Mouse (Mus musculus): ENCODE measurements around the gene Map3k19. TPM values are rescaled to one million over a fixed set of nuclear protein-coding genes. Genes with fewer than 3 reads are reported as not detected.

Gene Map3k19
- polyA plus RNA-seq, 1 experiment from 2014 or later, result not detected

- Histone ChIP-seq H3K27ac (no peak overlapping the region), H3K9ac (no peak overlapping the region), H3K4me2 (replicated peaks) (no peak overlapping the region), H3K36me3 (no peaks in the 10 kb centered on the region; the same call in 1 of the 2 replicates), H3K4me1 (replicated peaks) (no peaks in the 10 kb centered on the region), H3K9me3 (no peaks in the 10 kb centered on the region), H3K4me3 (replicated peaks) (no peak overlapping the region), H3K27me3 (replicated peaks) (no peaks in the 10 kb centered on the region)
- no peak for ATAC-seq
- 94% methylated on average over 1 of the region's 1 CpGs for WGBS
Observed at GRCm38 (mm10) chr1:127793459-127793858, 61.4 kb downstream of the Map3k19 start.

- Histone ChIP-seq H3K9me3 (no peaks in the 10 kb centered on the region), H3K4me1 (replicated peaks) (0 out of 2 replicates have a peak, but pooled peaks cover 2% of the 10 kb centered on the region), H3K4me2 (replicated peaks) (no peak overlapping the region), H3K36me3 (no peaks in the 10 kb centered on the region), H3K27ac (no peak overlapping the region), H3K4me3 (replicated peaks) (no peak overlapping the region), H3K9ac (no peak overlapping the region), H3K27me3 (replicated peaks) (no peaks in the 10 kb centered on the region)
- no peak for ATAC-seq
- WGBS, result 86% methylated on average over 6 of the region's 6 CpGs
Observed at GRCm38 (mm10) chr1:127788943-127789342, 65.9 kb downstream of the Map3k19 start.

DNA sequence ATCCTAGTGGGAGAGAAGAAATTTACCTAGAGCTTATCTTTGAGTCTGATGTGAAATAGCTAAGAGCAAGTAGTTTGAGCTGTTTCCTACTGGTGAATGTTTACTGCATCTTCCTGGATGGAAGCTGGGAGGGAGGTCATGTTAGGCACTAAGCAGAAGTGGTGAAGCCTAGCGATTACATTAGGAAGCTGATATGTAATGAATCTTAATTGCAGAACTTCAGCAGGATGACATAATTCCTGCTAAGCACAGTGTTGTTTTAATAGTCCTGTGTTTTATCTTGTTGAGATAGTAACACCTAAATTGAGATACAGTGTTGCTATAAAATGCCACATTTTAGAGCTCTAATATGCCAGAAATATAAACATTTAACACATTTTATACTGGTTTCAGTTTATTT lies 68.9 kb downstream of the Map3k19 start:
- 43% methylated on average over 1 of the region's 1 CpGs for WGBS
- Histone ChIP-seq H3K9ac (no peak overlapping the region), H3K4me2 (replicated peaks) (no peak overlapping the region), H3K4me1 (replicated peaks) (0 out of 2 replicates have a peak, but pooled peaks cover 2% of the 10 kb centered on the region), H3K27me3 (replicated peaks) (no peaks in the 10 kb centered on the region), H3K4me3 (replicated peaks) (no peak overlapping the region), H3K36me3 (no peaks in the 10 kb centered on the region), H3K27ac (no peak overlapping the region), H3K9me3 (no peaks in the 10 kb centered on the region)
- no peak for ATAC-seq

DNA sequence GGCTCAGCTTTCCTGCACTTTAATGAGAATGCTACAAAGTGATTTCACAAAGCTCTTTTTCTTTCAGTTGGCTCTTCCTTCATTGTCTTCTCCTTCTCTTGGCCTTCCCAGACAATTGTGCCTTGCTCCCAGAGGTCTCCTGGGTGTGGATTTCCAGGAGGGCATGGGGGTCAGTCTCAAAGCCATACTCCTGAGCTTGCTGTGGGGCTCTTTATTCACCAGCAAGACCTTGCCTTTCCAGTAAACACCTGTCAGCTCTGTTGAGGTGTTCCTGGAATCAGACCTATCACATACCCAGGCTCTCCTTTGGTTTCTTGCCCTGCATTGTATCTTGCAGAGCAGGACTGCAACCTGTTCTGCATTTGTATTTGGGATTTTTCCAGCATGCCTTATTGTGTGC lies 71.0 kb downstream of the Map3k19 start:
- Histone ChIP-seq H3K4me2 (replicated peaks) (no peak overlapping the region), H3K36me3 (no peaks in the 10 kb centered on the region), H3K27ac (no peak overlapping the region)

DNA sequence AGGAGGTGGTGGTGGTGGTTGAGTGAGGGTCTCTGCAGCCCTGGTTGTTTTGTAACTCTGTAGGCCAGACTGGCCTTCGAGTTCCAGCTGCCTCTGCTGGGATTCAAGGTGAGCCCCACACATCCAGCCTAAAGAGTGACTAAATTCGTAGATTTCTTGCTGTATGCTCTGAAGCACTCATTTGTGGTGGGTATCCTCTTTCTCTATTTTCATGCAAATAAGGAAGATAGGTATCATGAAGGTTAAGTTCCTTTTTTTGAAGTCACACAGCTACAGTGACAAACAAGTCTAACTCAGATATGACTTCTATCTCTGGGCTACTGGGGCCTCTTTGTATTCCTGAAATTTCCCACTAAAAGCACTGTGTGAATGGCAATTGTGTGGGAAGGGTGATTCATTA lies 74.0 kb downstream of the Map3k19 start:
- Histone ChIP-seq H3K4me2 (replicated peaks) (no peak overlapping the region), H3K4me1 (replicated peaks) (no peaks in the 10 kb centered on the region), H3K36me3 (no peaks in the 10 kb centered on the region), H3K4me3 (replicated peaks) (no peak overlapping the region), H3K9ac (no peak overlapping the region), H3K9me3 (no peaks in the 10 kb centered on the region), H3K27ac (no peak overlapping the region), H3K27me3 (replicated peaks) (no peaks in the 10 kb centered on the region)
- no peak for ATAC-seq
- 76% methylated on average over 2 of the region's 2 CpGs for WGBS

More for the DNA sequence above, 71.0 kb downstream of the Map3k19 start:
- no peak for ATAC-seq
- Histone ChIP-seq H3K9ac (no peak overlapping the region), H3K9me3 (no peaks in the 10 kb centered on the region), H3K27me3 (replicated peaks) (no peaks in the 10 kb centered on the region), H3K4me3 (replicated peaks) (no peak overlapping the region), H3K4me1 (replicated peaks) (0 out of 2 replicates have a peak, but pooled peaks cover 2% of the 10 kb centered on the region)

GRCm38 (mm10) chr1:127780142-127780541 lies 74.7 kb downstream of the Map3k19 start:
- 26% methylated on average over 3 of the region's 3 CpGs for WGBS
- no peaks in the 10 kb centered on the region for H3K36me3 ChIP-seq

GRCm38 (mm10) chr1:127778611-127779010 lies 76.2 kb downstream of the Map3k19 start:
- Histone ChIP-seq H3K9ac (no peak overlapping the region), H3K4me2 (replicated peaks) (no peak overlapping the region), H3K27me3 (replicated peaks) (no peaks in the 10 kb centered on the region), H3K36me3 (no peaks in the 10 kb centered on the region), H3K9me3 (no peaks in the 10 kb centered on the region), H3K4me1 (replicated peaks) (no peaks in the 10 kb centered on the region), H3K27ac (no peak overlapping the region), H3K4me3 (replicated peaks) (no peak overlapping the region)
- 89% methylated on average over 3 of the region's 3 CpGs for WGBS
- no peak for ATAC-seq

More at GRCm38 (mm10) chr1:127780142-127780541, 74.7 kb downstream of the Map3k19 start:
- Histone ChIP-seq H3K4me3 (replicated peaks) (no peak overlapping the region), H3K4me2 (replicated peaks) (no peak overlapping the region), H3K27me3 (replicated peaks) (no peaks in the 10 kb centered on the region), H3K4me1 (replicated peaks) (no peaks in the 10 kb centered on the region), H3K27ac (no peak overlapping the region), H3K9me3 (no peaks in the 10 kb centered on the region), H3K9ac (no peak overlapping the region)
- no peak for ATAC-seq

DNA sequence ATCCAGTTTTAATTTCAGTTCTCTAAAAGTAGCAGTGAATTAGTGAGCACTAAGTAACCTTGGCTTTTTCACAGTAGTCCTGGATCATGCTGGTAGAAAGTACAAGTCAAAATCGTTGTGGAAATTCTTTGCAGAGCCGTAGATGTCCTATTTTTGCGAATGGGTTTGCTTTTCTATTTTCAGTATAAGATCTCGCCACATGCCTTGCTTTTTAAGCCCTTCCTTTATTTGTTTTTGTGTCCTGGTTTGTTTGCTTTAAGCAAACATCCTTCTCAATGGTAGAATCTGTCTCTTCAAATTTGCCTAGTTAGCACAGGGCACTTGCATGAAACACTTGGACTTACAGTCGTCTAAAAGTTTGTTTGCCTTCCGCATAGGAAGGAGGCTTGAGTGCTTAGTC lies 78.6 kb downstream of the Map3k19 start:
- 40% methylated on average over 6 of the region's 6 CpGs for WGBS
- Histone ChIP-seq H3K36me3 (no peaks in the 10 kb centered on the region), H3K27me3 (replicated peaks) (no peaks in the 10 kb centered on the region), H3K9me3 (no peaks in the 10 kb centered on the region), H3K4me1 (replicated peaks) (no peaks in the 10 kb centered on the region), H3K9ac (no peak overlapping the region), H3K4me3 (replicated peaks) (no peak overlapping the region; the same call in 1 of the 2 replicates), H3K4me2 (replicated peaks) (peak overlapping the region; percentile 35), H3K27ac (no peak overlapping the region)
- no peak for ATAC-seq

- whole genome bisulfite sequencing, result 6% methylated on average over 10 of the region's 10 CpGs
- peak overlapping the region; percentile 59 for H3K4me2 ChIP-seq (replicated peaks)
Observed at GRCm38 (mm10) chr1:127775206-127775720, 79.6 kb downstream of the Map3k19 start.

GRCm38 (mm10) chr1:127774501-127774880 lies 80.3 kb downstream of the Map3k19 start:
- H3K9me3 ChIP-seq, result no peaks in the 10 kb centered on the region
- H3K4me2 ChIP-seq (replicated peaks), result peak overlapping the region; percentile 59
- H3K4me3 ChIP-seq (replicated peaks), result peak overlapping the region; percentile 81
- H3K27ac ChIP-seq, result peak overlapping the region; percentile 92
- WGBS, result under 1% methylated on average over 31 of the region's 31 CpGs
- peak; percentile 48 for ATAC-seq
- no peaks in the 10 kb centered on the region for H3K4me1 ChIP-seq (replicated peaks)
- no peaks in the 10 kb centered on the region for H3K27me3 ChIP-seq (replicated peaks)
- peak overlapping the region; percentile 87 for H3K9ac ChIP-seq
- H3K36me3 ChIP-seq, result no peaks in the 10 kb centered on the region

More at GRCm38 (mm10) chr1:127775206-127775720, 79.6 kb downstream of the Map3k19 start:
- Histone ChIP-seq H3K9me3 (no peaks in the 10 kb centered on the region), H3K4me1 (replicated peaks) (no peaks in the 10 kb centered on the region), H3K27ac (no peak overlapping the region), H3K27me3 (replicated peaks) (no peaks in the 10 kb centered on the region), H3K4me3 (replicated peaks) (peak overlapping the region; percentile 81), H3K9ac (peak overlapping the region; percentile 87; the same call in 1 of the 2 replicates), H3K36me3 (no peaks in the 10 kb centered on the region)
- no peak for ATAC-seq

DNA sequence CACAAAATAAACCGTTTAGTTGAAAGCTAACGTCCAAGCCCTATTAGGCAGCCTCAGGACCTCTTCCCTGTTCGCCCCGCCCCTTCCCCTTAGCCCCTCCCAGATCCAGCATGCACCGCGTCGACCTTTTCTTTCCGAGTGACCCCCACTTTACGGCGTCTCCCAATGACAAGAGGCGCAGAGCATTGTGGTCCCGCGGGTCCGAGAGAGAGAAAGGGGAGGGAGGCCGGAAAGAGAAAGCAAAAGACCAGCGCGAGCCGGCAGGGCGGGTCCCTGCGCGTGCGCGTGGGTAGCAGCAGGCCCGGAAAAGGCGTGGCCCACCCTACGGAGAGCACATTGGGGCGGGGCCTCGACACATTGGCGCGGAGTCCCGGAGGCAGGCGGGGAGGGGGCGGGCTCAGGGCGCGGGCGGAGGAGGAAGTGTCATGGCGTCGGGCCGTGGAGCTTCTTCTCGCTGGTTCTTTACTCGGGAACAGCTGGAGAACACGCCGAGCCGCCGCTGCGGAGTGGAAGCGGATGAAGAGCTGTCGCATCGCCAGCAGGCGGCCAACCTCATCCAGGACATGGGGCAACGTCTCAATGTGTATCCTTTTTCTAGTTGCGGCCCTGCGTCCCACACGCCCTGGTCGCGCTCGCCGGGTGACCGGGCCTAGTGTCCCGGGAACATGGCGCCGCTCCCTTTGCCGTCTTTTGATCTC lies 80.9 kb downstream of the Map3k19 start, which contains the start of gene Ccnt2:
Ccnt2 (plus strand) TSS at position 362 of the 698 bp plus-strand sequence.
- Histone ChIP-seq H3K4me3 (replicated peaks) (peak within 1 kb of the TSS; percentile 81), H3K27me3 (replicated peaks) (no peaks in the 10 kb centered on the region), H3K36me3 (no peaks in the 10 kb centered on the region), H3K4me2 (replicated peaks) (peak within 1 kb of the TSS; percentile 63), H3K27ac (peak within 1 kb of the TSS; percentile 92), H3K9ac (peak within 1 kb of the TSS; percentile 87), H3K9me3 (no peaks in the 10 kb centered on the region), H3K4me1 (replicated peaks) (no peaks in the 10 kb centered on the region)
- under 1% methylated on average over 63 of the region's 63 CpGs for WGBS
- ATAC-seq, result peak; percentile 99

GRCm38 (mm10) chr1:127773198-127773802 lies 81.5 kb downstream of the Map3k19 start:
- peak overlapping the region; percentile 81 for H3K27ac ChIP-seq
- no peaks in the 10 kb centered on the region for H3K27me3 ChIP-seq (replicated peaks)
- peak overlapping the region; percentile 63 for H3K4me2 ChIP-seq (replicated peaks)
- H3K9me3 ChIP-seq, result no peaks in the 10 kb centered on the region
- H3K4me1 ChIP-seq (replicated peaks), result no peaks in the 10 kb centered on the region
- H3K9ac ChIP-seq, result peak overlapping the region; percentile 45
- H3K4me3 ChIP-seq (replicated peaks), result peak overlapping the region; percentile 81
- WGBS, result 2% methylated on average over 14 of the region's 14 CpGs
- peak; percentile 39 for ATAC-seq
- H3K36me3 ChIP-seq, result no peaks in the 10 kb centered on the region
